Comparison of ENCODE assay signal across 29 mouse cellular contexts in genomic region chr13:93687321-93687720, GRCm38 (mm10). TPM values are rescaled to one million over a fixed set of nuclear protein-coding genes. Genes with fewer than 3 reads are reported as not detected.
DNase-seq lines count a peak whose midpoint lies in the region; ATAC-seq and TF ChIP-seq lines count a peak whose summit lies in the region.
"Had no signal": no experiment of that assay in that cellular context is flagged by ENCODE, and none has a peak within 500 bp of the region (broad histone marks: within the 10 kb centered on the region; RNA-seq: fewer than 3 reads in every experiment).

No protein-coding gene starts in this region.

- DNase-seq in hindbrain, embryonic 10.5 days (ENCODE audit: low spot score), result peak; percentile 20
- no peak for DNase-seq in hindbrain, embryonic 11.5 days (ENCODE audit: low spot score)
- DNase-seq in midbrain, embryonic 11.5 days (ENCODE audit: low spot score, missing footprints), result peak; percentile 76
- DNase-seq in midbrain, postnatal 0 days (ENCODE audit: low spot score), result no peak
- DNase-seq in brain, embryonic 14.5 days (ENCODE audit: low read depth), result peak; percentile 42
- peak; percentile 20 for DNase-seq in midbrain, embryonic 14.5 days
- no peak for DNase-seq in urinary bladder, postnatal 4 days (ENCODE audit: low spot score in 2 of 2)
- no peak for DNase-seq in heart, postnatal 4 days
- DNase-seq: adrenal gland, postnatal 10 days; cerebellum, postnatal 10 days; gastrocnemius, postnatal 36 days; kidney, postnatal 14 days; lung, adult 18-20 months; lung, postnatal 14 days; right cerebral cortex, postnatal 25 days; thymus, adult 18-20 months had no signal

- peaks cover 9% of the 10 kb centered on the region for H3K4me1 ChIP-seq in hindbrain, embryonic 10.5 days (replicated peaks)
- H3K4me1 ChIP-seq in hindbrain, embryonic 11.5 days (replicated peaks; ENCODE audit: control insufficient read depth, insufficient read depth, low read length), result no peaks in the 10 kb centered on the region; the same call in 1 of the 2 replicates
- H3K4me1 ChIP-seq in midbrain, embryonic 11.5 days (ENCODE audit: control insufficient read depth, insufficient read depth, low read length), result peaks cover 3% of the 10 kb centered on the region
- no peaks in the 10 kb centered on the region for H3K4me1 ChIP-seq in midbrain, postnatal 0 days (ENCODE audit: insufficient read depth, low read length)
- H3K4me1 ChIP-seq in midbrain, embryonic 14.5 days (ENCODE audit: control insufficient read depth, insufficient read depth, low read length), result no peaks in the 10 kb centered on the region
- H3K4me1 ChIP-seq: forebrain, embryonic 13.5 days; hindbrain, embryonic 13.5 days; intestine, embryonic 15.5 days; neural tube, embryonic 15.5 days had no signal

- no peak for TF ChIP-seq POLR2A in brain, embryonic 14.5 days (IDR thresholded peaks at IDR 0.05; ENCODE audit: borderline replicate concordance, extremely low read depth, insufficient read depth, insufficient read length, poor library complexity, severe bottlenecking)

- WGBS in hindbrain, embryonic 10.5 days, result 6% methylated on average over 5 of the region's 5 CpGs
- WGBS in hindbrain, embryonic 11.5 days, result 7% methylated on average over 5 of the region's 5 CpGs
- 3% methylated on average over 5 of the region's 5 CpGs for WGBS in midbrain, embryonic 11.5 days
- 11% methylated on average over 4 of the region's 5 CpGs for WGBS in midbrain, postnatal 0 days
- 9% methylated on average over 5 of the region's 5 CpGs for WGBS in midbrain, embryonic 14.5 days

- no peak overlapping the region for H3K4me3 ChIP-seq in hindbrain, embryonic 10.5 days
- no peak overlapping the region for H3K4me3 ChIP-seq in hindbrain, embryonic 11.5 days (ENCODE audit: low read depth, low read length)
- H3K4me3 ChIP-seq in midbrain, embryonic 11.5 days (ENCODE audit: low read depth, low read length), result no peak overlapping the region
- no peak overlapping the region for H3K4me3 ChIP-seq in midbrain, postnatal 0 days (ENCODE audit: low read depth, low read length)
- no peak overlapping the region for H3K4me3 ChIP-seq in midbrain, embryonic 14.5 days (replicated peaks; ENCODE audit: low read depth, low read length)
- H3K4me3 ChIP-seq: forebrain, embryonic 13.5 days; hindbrain, embryonic 13.5 days; intestine, embryonic 15.5 days; neural tube, embryonic 15.5 days had no signal

- no peak overlapping the region for H3K9ac ChIP-seq in hindbrain, embryonic 11.5 days (ENCODE audit: low read depth, low read length)
- H3K9ac ChIP-seq in midbrain, embryonic 11.5 days (ENCODE audit: low read length), result no peak overlapping the region
- no peak overlapping the region for H3K9ac ChIP-seq in midbrain, postnatal 0 days (replicated peaks; ENCODE audit: low read length, poor library complexity, severe bottlenecking)
- no peak overlapping the region for H3K9ac ChIP-seq in midbrain, embryonic 14.5 days (replicated peaks; ENCODE audit: low read length)
- H3K9ac ChIP-seq: forebrain, embryonic 13.5 days; hindbrain, embryonic 13.5 days; intestine, embryonic 15.5 days; neural tube, embryonic 15.5 days had no signal

- no peaks in the 10 kb centered on the region for H3K27me3 ChIP-seq in hindbrain, embryonic 10.5 days (ENCODE audit: insufficient read depth, poor library complexity, severe bottlenecking)
- H3K27me3 ChIP-seq in hindbrain, embryonic 11.5 days (ENCODE audit: control insufficient read depth, insufficient read depth, low read length), result no peaks in the 10 kb centered on the region
- no peaks in the 10 kb centered on the region for H3K27me3 ChIP-seq in midbrain, embryonic 11.5 days (ENCODE audit: control insufficient read depth, insufficient read depth, low read length)
- H3K27me3 ChIP-seq in midbrain, postnatal 0 days (ENCODE audit: insufficient read depth, low read length), result no peaks in the 10 kb centered on the region
- H3K27me3 ChIP-seq in midbrain, embryonic 14.5 days (ENCODE audit: control insufficient read depth, insufficient read depth, low read length), result no peaks in the 10 kb centered on the region
- H3K27me3 ChIP-seq: CH12.LX; forebrain, embryonic 13.5 days; hindbrain, embryonic 13.5 days; intestine, embryonic 15.5 days; neural tube, embryonic 15.5 days had no signal

- H3K36me3 ChIP-seq in hindbrain, embryonic 10.5 days, result no peaks in the 10 kb centered on the region
- no peaks in the 10 kb centered on the region for H3K36me3 ChIP-seq in hindbrain, embryonic 11.5 days (ENCODE audit: control insufficient read depth, insufficient read depth, low read length)
- no peaks in the 10 kb centered on the region for H3K36me3 ChIP-seq in midbrain, embryonic 11.5 days (ENCODE audit: control insufficient read depth, insufficient read depth, low read length)
- no peaks in the 10 kb centered on the region for H3K36me3 ChIP-seq in midbrain, postnatal 0 days (ENCODE audit: insufficient read depth, low read length)
- no peaks in the 10 kb centered on the region for H3K36me3 ChIP-seq in midbrain, embryonic 14.5 days (ENCODE audit: control insufficient read depth, insufficient read depth, low read length)
- H3K36me3 ChIP-seq: hindbrain, embryonic 13.5 days; intestine, embryonic 15.5 days; neural tube, embryonic 15.5 days had no signal

- peak overlapping the region; percentile 35; the same call in 1 of the 2 replicates for H3K27ac ChIP-seq in hindbrain, embryonic 10.5 days
- H3K27ac ChIP-seq in hindbrain, embryonic 11.5 days (ENCODE audit: low read depth, low read length), result no peak overlapping the region
- no peak overlapping the region for H3K27ac ChIP-seq in midbrain, embryonic 11.5 days (ENCODE audit: low read depth, low read length)
- H3K27ac ChIP-seq in midbrain, postnatal 0 days (ENCODE audit: low read depth, low read length), result no peak overlapping the region
- H3K27ac ChIP-seq in midbrain, embryonic 14.5 days (replicated peaks; ENCODE audit: low read depth, low read length), result no peak overlapping the region
- H3K27ac ChIP-seq: forebrain, embryonic 13.5 days; hindbrain, embryonic 13.5 days; intestine, embryonic 15.5 days; neural tube, embryonic 15.5 days had no signal

- H3K4me2 ChIP-seq in hindbrain, embryonic 11.5 days (replicated peaks; ENCODE audit: low read depth, low read length), result no peak overlapping the region
- no peak overlapping the region for H3K4me2 ChIP-seq in midbrain, embryonic 11.5 days
- H3K4me2 ChIP-seq in midbrain, postnatal 0 days (ENCODE audit: low read depth, low read length, poor library complexity, severe bottlenecking), result no peak overlapping the region
- no peak overlapping the region for H3K4me2 ChIP-seq in midbrain, embryonic 14.5 days (ENCODE audit: low read length)
- H3K4me2 ChIP-seq: forebrain, embryonic 13.5 days; hindbrain, embryonic 13.5 days; intestine, embryonic 15.5 days; liver, embryonic 11.5 days; neural tube, embryonic 15.5 days had no signal

- no peak for TF ChIP-seq CTCF in midbrain, postnatal 0 days (IDR thresholded peaks at IDR 0.05)
- TF ChIP-seq CTCF in brain, embryonic 14.5 days (IDR thresholded peaks at IDR 0.05; ENCODE audit: borderline replicate concordance, extremely low read depth, insufficient read depth, insufficient read length), result no peak

- no peak for ATAC-seq in hindbrain, embryonic 11.5 days (ENCODE audit: low FRiP score)
- ATAC-seq in midbrain, embryonic 11.5 days (ENCODE audit: low FRiP score), result peak; percentile 54; the same call in 1 of the 2 replicates
- no peak for ATAC-seq in midbrain, postnatal 0 days (ENCODE audit: low FRiP score)
- 0 out of 2 replicates have a peak, but pooled peaks have one; percentile 31 for ATAC-seq in midbrain, embryonic 14.5 days (ENCODE audit: low FRiP score, low TSS enrichment)
- ATAC-seq: forebrain, embryonic 13.5 days; intestine, embryonic 15.5 days had no signal

- no peaks in the 10 kb centered on the region for H3K9me3 ChIP-seq in hindbrain, embryonic 10.5 days
- no peaks in the 10 kb centered on the region for H3K9me3 ChIP-seq in hindbrain, embryonic 11.5 days (ENCODE audit: control insufficient read depth, low read length)
- H3K9me3 ChIP-seq in midbrain, embryonic 11.5 days (ENCODE audit: control insufficient read depth, low read length), result no peaks in the 10 kb centered on the region
- no peaks in the 10 kb centered on the region for H3K9me3 ChIP-seq in midbrain, postnatal 0 days (ENCODE audit: low read length)
- H3K9me3 ChIP-seq in midbrain, embryonic 14.5 days (ENCODE audit: control insufficient read depth, low read length), result no peaks in the 10 kb centered on the region
- H3K9me3 ChIP-seq: forebrain, embryonic 13.5 days; hindbrain, embryonic 13.5 days; intestine, embryonic 15.5 days; neural tube, embryonic 15.5 days had no signal

RNA-seq across cellular contexts. Expression of gene Dmgdh, which starts 13.1 kb away (rescaled TPM):
- polyA plus RNA-seq in hindbrain, embryonic 10.5 days (2016; fragmentation: Nextera tagmentation; extraction: Ambion mirVana), result 0.27 TPM in 1 of 2 replicates, not detected in the other
- polyA plus RNA-seq in hindbrain, embryonic 11.5 days (2014; fragmentation: Nextera tagmentation; extraction: Ambion mirVana), result 0.17 and 0.24 TPM in 2 replicates
- polyA plus RNA-seq in midbrain, embryonic 11.5 days (2014; fragmentation: Nextera tagmentation; extraction: Ambion mirVana), result 0.12 TPM in 1 of 2 replicates, not detected in the other
- total RNA-seq in midbrain, postnatal 0 days (2014; rRNA removed), result 0.28 TPM in 1 of 2 replicates, not detected in the other
- polyA plus RNA-seq in midbrain, postnatal 0 days (2015; fragmentation: Nextera tagmentation; extraction: Ambion mirVana), result 0.17 and 0.19 TPM in 2 replicates
- polyA plus RNA-seq in brain, embryonic 14.5 days (2012; rRNA removed), result 0.09 and 0.26 TPM in 2 replicates
- polyA plus RNA-seq in midbrain, embryonic 14.5 days (2014; fragmentation: Nextera tagmentation; extraction: Ambion mirVana), result 0.17 TPM in 1 of 2 replicates, not detected in the other
- total RNA-seq in heart, postnatal 4 days (2021), result not detected
- total RNA-seq: gastrocnemius, postnatal 36 days; megakaryocyte, adult 5-6 weeks had no signal
- polyA plus RNA-seq: embryonic facial prominence, embryonic 11.5 days; limb, embryonic 11.5 days; spleen, adult 2 months; stomach, embryonic 14.5 days had no signal

RNA-seq across cellular contexts. Expression of gene Bhmt2, which starts 13.2 kb away (rescaled TPM):
- 0.09 and 0.17 TPM in 2 replicates for polyA plus RNA-seq in hindbrain, embryonic 10.5 days (2016; fragmentation: Nextera tagmentation; extraction: Ambion mirVana)
- 0.11 TPM in 1 of 2 replicates, not detected in the other for polyA plus RNA-seq in hindbrain, embryonic 11.5 days (2014; fragmentation: Nextera tagmentation; extraction: Ambion mirVana)
- 0.08 TPM in 1 of 2 replicates, not detected in the other for polyA plus RNA-seq in midbrain, embryonic 11.5 days (2014; fragmentation: Nextera tagmentation; extraction: Ambion mirVana)
- not detected in 2 replicates for total RNA-seq in midbrain, postnatal 0 days (2014; rRNA removed)
- polyA plus RNA-seq in midbrain, postnatal 0 days (2015; fragmentation: Nextera tagmentation; extraction: Ambion mirVana), result not detected in 2 replicates
- polyA plus RNA-seq in brain, embryonic 14.5 days (2012; rRNA removed), result 0.05 and 0.10 TPM in 2 replicates
- polyA plus RNA-seq in midbrain, embryonic 14.5 days (2014; fragmentation: Nextera tagmentation; extraction: Ambion mirVana), result not detected in 2 replicates
- total RNA-seq in heart, postnatal 4 days (2021), result not detected
- total RNA-seq: CH12.LX; gastrocnemius, postnatal 36 days; megakaryocyte, adult 5-6 weeks had no signal
- polyA plus RNA-seq: embryonic facial prominence, embryonic 11.5 days; forebrain, embryonic 13.5 days; limb, embryonic 11.5 days; neural tube, embryonic 15.5 days; spleen, adult 2 months; stomach, embryonic 14.5 days had no signal

RNA-seq across cellular contexts. Expression of gene Bhmt, which starts 49.6 kb away (rescaled TPM):
- polyA plus RNA-seq in hindbrain, embryonic 10.5 days (2016; fragmentation: Nextera tagmentation; extraction: Ambion mirVana), result 0.29 and 0.37 TPM in 2 replicates
- 0.20 and 0.40 TPM in 2 replicates for polyA plus RNA-seq in hindbrain, embryonic 11.5 days (2014; fragmentation: Nextera tagmentation; extraction: Ambion mirVana)
- polyA plus RNA-seq in midbrain, embryonic 11.5 days (2014; fragmentation: Nextera tagmentation; extraction: Ambion mirVana), result 0.10 TPM in 1 of 2 replicates, not detected in the other
- 0.16 TPM in 1 of 2 replicates, not detected in the other for total RNA-seq in midbrain, postnatal 0 days (2014; rRNA removed)
- polyA plus RNA-seq in midbrain, postnatal 0 days (2015; fragmentation: Nextera tagmentation; extraction: Ambion mirVana), result not detected in 2 replicates
- 0.09 and 0.31 TPM in 2 replicates for polyA plus RNA-seq in brain, embryonic 14.5 days (2012; rRNA removed)
- 0.28 TPM in 1 of 2 replicates, not detected in the other for polyA plus RNA-seq in midbrain, embryonic 14.5 days (2014; fragmentation: Nextera tagmentation; extraction: Ambion mirVana)
- under 1 TPM in 1 of 2 experiments, not detected in 1; 0.31 TPM for total RNA-seq in heart, postnatal 4 days (2021)
- total RNA-seq: CH12.LX; gastrocnemius, postnatal 36 days; left cerebral cortex, adult 8-10 months; megakaryocyte, adult 5-6 weeks had no signal
- polyA plus RNA-seq: embryonic facial prominence, embryonic 11.5 days; heart, embryonic 16.5 days; spleen, adult 2 months had no signal

Comparison
In these comparisons a context has a peak if more than half of its experiments do, and no peak if none do; other contexts are left out.
1. DNase-seq: peak in hindbrain, embryonic 10.5 days (single experiment), midbrain, embryonic 11.5 days (single experiment), brain, embryonic 14.5 days (single experiment) and midbrain, embryonic 14.5 days (single experiment); none in hindbrain, embryonic 11.5 days (single experiment), midbrain, postnatal 0 days (single experiment), urinary bladder, postnatal 4 days (0 of 2) and heart, postnatal 4 days (single experiment).
2. ATAC-seq: peak in midbrain, embryonic 11.5 days (single experiment) and midbrain, embryonic 14.5 days (single experiment); none in hindbrain, embryonic 11.5 days (single experiment) and midbrain, postnatal 0 days (single experiment).